Mouse (Mus musculus): ENCODE measurements around the gene Nt5c2.

DNA sequence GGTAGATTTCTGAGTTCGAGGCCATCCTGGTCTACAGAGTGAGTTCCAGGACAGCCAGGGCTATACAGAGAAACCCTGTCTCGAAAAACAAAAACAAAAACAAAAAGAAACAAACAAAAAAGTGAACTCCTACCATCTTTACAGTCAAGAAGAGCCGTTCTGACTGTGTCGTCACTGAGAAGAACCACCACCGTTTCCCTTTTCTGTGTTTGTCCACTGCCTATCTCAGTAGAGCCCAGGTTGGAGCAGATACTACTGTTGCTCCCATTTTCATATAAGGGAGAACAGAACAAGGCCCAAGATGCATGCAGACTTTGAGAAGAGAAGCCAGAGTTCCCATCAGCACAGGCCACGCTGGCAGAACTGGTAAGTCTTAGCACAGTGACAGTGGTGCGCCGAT is 124.3 kb downstream of the Nt5c2 start:
- TF ChIP-seq CTCF (IDR thresholded peaks at IDR 0.05; ENCODE audit: extremely low read depth, insufficient read depth, insufficient read length, insufficient replicate concordance), result no peak
- no peak for TF ChIP-seq POLR2A (IDR thresholded peaks at IDR 0.05; ENCODE audit: low read depth, low read length)

All from spleen, adult 2 months (tissue).